ENCODE assay signal across 8 mouse cellular contexts in genomic region chr10:80261585-80261968, GRCm38 (mm10). TPM values are rescaled to one million over a fixed set of nuclear protein-coding genes. Genes with fewer than 3 reads are reported as not detected.
DNase-seq lines count a peak whose midpoint lies in the region; TF ChIP-seq lines count a peak whose summit lies in the region.

No protein-coding gene starts in this region.

- H3K4me3 ChIP-seq in left cerebral cortex, adult 2 months = peak overlapping the region; percentile 52
- peak overlapping the region; percentile 49 for H3K4me3 ChIP-seq in macrophage (ENCODE audit: inconsistent target)

- peaks cover 25% of the 10 kb centered on the region for H3K79me2 ChIP-seq in macrophage (ENCODE audit: inconsistent target)

- WGBS in macrophage (ENCODE audit: missing documents) = 0% methylated on average over 14 of the region's 14 CpGs

- intact Hi-C loops in left cerebral cortex, adult 2 months (cut with DNase I) = no loop called here

- peak; percentile 94 for DNase-seq in adrenal gland, adult 18-20 months (ENCODE audit: low spot score in 2 of 2)
- peak; percentile 97 for DNase-seq in embryo, embryonic 10.5 days (ENCODE audit: low spot score)
- peak; percentile 98 for DNase-seq in gastrocnemius, postnatal 10 days
- DNase-seq in hindlimb bud, embryonic 11.5 days (ENCODE audit: extremely low spot score, low read depth, low spot score) = peak; percentile 67
- DNase-seq in left cerebral cortex, adult 2 months (ENCODE audit: extremely low spot score in 1 of 2, low spot score in 2 of 2) = peak; percentile 76 to 86
- DNase-seq in right cerebral cortex, postnatal 14 days = peak; percentile 86
- peak; percentile 98 for DNase-seq in urinary bladder, postnatal 25 days (ENCODE audit: low spot score)

- no peak for TF ChIP-seq CTCF in left cerebral cortex, adult 2 months (IDR thresholded peaks at IDR 0.05)

- H3K36me3 ChIP-seq in macrophage (ENCODE audit: inconsistent target) = peaks cover 20% of the 10 kb centered on the region

- peak overlapping the region; percentile 94 for H3K27ac ChIP-seq in left cerebral cortex, adult 2 months
- H3K27ac ChIP-seq in macrophage = peak overlapping the region; percentile 91

RNA-seq across cellular contexts. Expression of gene Dazap1, which starts 0.3 kb away (rescaled TPM):
- total RNA-seq in adrenal gland, adult 18-20 months (2021) = 100 to 1,000 TPM in 1 of 2 experiments, 10 to 100 TPM in 1; 90.2 to 100 TPM
- 10 to 100 TPM; 67.8 to 81.0 TPM for total RNA-seq in gastrocnemius, postnatal 10 days (2021)
- total RNA-seq in left cerebral cortex, adult 2 months (2021) = 10 to 100 TPM; 87.4 to 90.3 TPM
- total RNA-seq in macrophage (2018; cell fraction: chromatin; rRNA removed) = 100 to 1,000 TPM; 101 to 504 (median 250) TPM
- 10 to 100 TPM; 46.4 to 81.7 (median 59.2) TPM for total RNA-seq in macrophage (2018; cell fraction: cytosol; rRNA removed)
- total RNA-seq in macrophage (2018; cell fraction: nucleus; rRNA removed) = 100 to 1,000 TPM in 19 of 26 experiments, 10 to 100 TPM in 7; 65.7 to 287 (median 127) TPM
- polyA plus RNA-seq in macrophage (2018) = 75.1 to 96.3 TPM (median 76.2 TPM) in 3 replicates

RNA-seq across cellular contexts. Expression of gene Gamt, which starts 0.8 kb away (rescaled TPM):
- total RNA-seq in adrenal gland, adult 18-20 months (2021) = 100 to 1,000 TPM; 146 to 236 TPM
- 100 to 1,000 TPM; 342 to 351 TPM for total RNA-seq in gastrocnemius, postnatal 10 days (2021)
- 10 to 100 TPM; 16.6 to 23.3 TPM for total RNA-seq in left cerebral cortex, adult 2 months (2021)
- 1 to 10 TPM in 18 of 26 experiments, not detected in 8; 1.1 to 7.6 (median 3.6) TPM for total RNA-seq in macrophage (2018; cell fraction: chromatin; rRNA removed)
- total RNA-seq in macrophage (2018; cell fraction: cytosol; rRNA removed) = 10 to 100 TPM in 23 of 26 experiments, 1 to 10 TPM in 3; 8.8 to 18.0 (median 12.7) TPM
- 10 to 100 TPM in 1 of 26 experiments, 1 to 10 TPM in 25; 1.3 to 11.7 (median 3.4) TPM for total RNA-seq in macrophage (2018; cell fraction: nucleus; rRNA removed)
- 8.2 to 24.0 TPM (median 13.8 TPM) in 3 replicates for polyA plus RNA-seq in macrophage (2018)

RNA-seq across cellular contexts. Expression of gene Ndufs7, which starts 12.7 kb away (rescaled TPM):
- 100 to 1,000 TPM; 294 to 370 TPM for total RNA-seq in adrenal gland, adult 18-20 months (2021)
- 100 to 1,000 TPM; 371 to 457 TPM for total RNA-seq in gastrocnemius, postnatal 10 days (2021)
- total RNA-seq in left cerebral cortex, adult 2 months (2021) = 100 to 1,000 TPM; 194 to 206 TPM
- total RNA-seq in macrophage (2018; cell fraction: chromatin; rRNA removed) = 10 to 100 TPM in 25 of 26 experiments, 1 to 10 TPM in 1; 7.7 to 70.5 (median 32.8) TPM
- total RNA-seq in macrophage (2018; cell fraction: cytosol; rRNA removed) = 100 to 1,000 TPM in 16 of 26 experiments, 10 to 100 TPM in 10; 77.8 to 131 (median 102) TPM
- 10 to 100 TPM; 16.9 to 69.3 (median 39.0) TPM for total RNA-seq in macrophage (2018; cell fraction: nucleus; rRNA removed)
- polyA plus RNA-seq in macrophage (2018) = 31.2 to 113 TPM (median 79.8 TPM) in 3 replicates

RNA-seq across cellular contexts. Expression of gene Rps15, which starts 30.7 kb away (rescaled TPM):
- 1,000 to 10,000 TPM; 1,162 to 1,195 TPM for total RNA-seq in adrenal gland, adult 18-20 months (2021)
- total RNA-seq in gastrocnemius, postnatal 10 days (2021) = 100 to 1,000 TPM; 952 to 954 TPM
- total RNA-seq in left cerebral cortex, adult 2 months (2021) = 100 to 1,000 TPM; 816 to 913 TPM
- total RNA-seq in macrophage (2018; cell fraction: chromatin; rRNA removed) = 100 to 1,000 TPM in 1 of 26 experiments, 10 to 100 TPM in 24, 1 to 10 TPM in 1; 6.0 to 250 (median 35.3) TPM
- total RNA-seq in macrophage (2018; cell fraction: cytosol; rRNA removed) = 1,000 to 10,000 TPM in 13 of 26 experiments, 100 to 1,000 TPM in 13; 776 to 2,120 (median 1,175) TPM
- 100 to 1,000 TPM; 155 to 338 (median 220) TPM for total RNA-seq in macrophage (2018; cell fraction: nucleus; rRNA removed)
- polyA plus RNA-seq in macrophage (2018) = 1,044 to 2,135 TPM (median 1,962 TPM) in 3 replicates

RNA-seq across cellular contexts. Expression of gene Apc2, which starts 34.2 kb away (rescaled TPM):
- 1 to 10 TPM; 1.8 to 2.0 TPM for total RNA-seq in adrenal gland, adult 18-20 months (2021)
- under 1 TPM; 0.87 to 0.95 TPM for total RNA-seq in gastrocnemius, postnatal 10 days (2021)
- total RNA-seq in left cerebral cortex, adult 2 months (2021) = 100 to 1,000 TPM; 111 to 113 TPM
- total RNA-seq in macrophage (2018; cell fraction: chromatin; rRNA removed) = 1 to 10 TPM in 1 of 26 experiments, under 1 TPM in 22, not detected in 3; 0.06 to 1.2 (median 0.46) TPM
- total RNA-seq in macrophage (2018; cell fraction: cytosol; rRNA removed) = under 1 TPM; 0.03 to 0.24 (median 0.11) TPM
- under 1 TPM in 24 of 26 experiments, not detected in 2; 0.06 to 0.78 (median 0.23) TPM for total RNA-seq in macrophage (2018; cell fraction: nucleus; rRNA removed)
- 0.03 to 0.13 TPM (median 0.06 TPM) in 3 replicates for polyA plus RNA-seq in macrophage (2018)

Comparison
In these comparisons a context has a peak if more than half of its experiments do, and no peak if none do; other contexts are left out.
1. Peak in every context shown above with its lines: DNase-seq, H3K4me3 ChIP-seq and H3K27ac ChIP-seq.
2. RNA of gene Gamt, which starts 0.8 kb away (total RNA-seq): 342 to 351 TPM in gastrocnemius, postnatal 10 days and 146 to 236 TPM in adrenal gland, adult 18-20 months; 16.6 to 23.3 TPM in left cerebral cortex, adult 2 months; every median in the first group is over 4 times any median in the second.